Mouse (Mus musculus): ENCODE measurements around the gene Exd2. TPM values are rescaled to one million over a fixed set of nuclear protein-coding genes. Genes with fewer than 3 reads are reported as not detected.

The Exd2 gene
- polyA plus RNA-seq, 1 experiment from 2014 or later, result 30.1 TPM

GRCm38 (mm10) chr12:80545310-80545709 lies 82.4 kb downstream of the Exd2 start:
- H3K9me3 ChIP-seq (ENCODE audit: control insufficient read depth, low read length), result no peaks in the 10 kb centered on the region
- 17% methylated on average over 4 of the region's 4 CpGs for WGBS
- H3K27ac ChIP-seq (replicated peaks; ENCODE audit: low read depth, low read length), result no peak overlapping the region
- no peak for ATAC-seq (ENCODE audit: insufficient number of reproducible peaks, low FRiP score, low TSS enrichment, low read depth)
- DNase-seq (ENCODE audit: low spot score), result no peak
- no peak overlapping the region for H3K9ac ChIP-seq (ENCODE audit: low read length)
- no peak overlapping the region for H3K4me3 ChIP-seq (ENCODE audit: low read depth, low read length)
- H3K27me3 ChIP-seq (ENCODE audit: control insufficient read depth, insufficient read depth, low read length), result no peaks in the 10 kb centered on the region
- no peaks in the 10 kb centered on the region for H3K36me3 ChIP-seq (ENCODE audit: control insufficient read depth, insufficient read depth, low read length)
- H3K4me2 ChIP-seq (ENCODE audit: low read depth, severe bottlenecking), result no peak overlapping the region
- no peaks in the 10 kb centered on the region for H3K4me1 ChIP-seq (ENCODE audit: control insufficient read depth, insufficient read depth, low read length)

GRCm38 (mm10) chr12:80549646-80550045 lies 86.8 kb downstream of the Exd2 start:
- WGBS, result 81% methylated on average over 11 of the region's 11 CpGs
- Histone ChIP-seq H3K27ac (replicated peaks; ENCODE audit: low read depth, low read length) (no peak overlapping the region), H3K4me2 (ENCODE audit: low read depth, severe bottlenecking) (no peak overlapping the region), H3K9ac (ENCODE audit: low read length) (no peak overlapping the region), H3K9me3 (ENCODE audit: control insufficient read depth, low read length) (no peaks in the 10 kb centered on the region), H3K27me3 (ENCODE audit: control insufficient read depth, insufficient read depth, low read length) (no peaks in the 10 kb centered on the region), H3K4me1 (ENCODE audit: control insufficient read depth, insufficient read depth, low read length) (no peaks in the 10 kb centered on the region), H3K4me3 (ENCODE audit: low read depth, low read length) (no peak overlapping the region), H3K36me3 (ENCODE audit: control insufficient read depth, insufficient read depth, low read length) (no peaks in the 10 kb centered on the region)
- no peak for ATAC-seq (ENCODE audit: insufficient number of reproducible peaks, low FRiP score, low TSS enrichment, low read depth)
- no peak for DNase-seq (ENCODE audit: low spot score)

Other genes starting within 250 kb of the Exd2 start
- gene Actn1, start 202.7 kb upstream of the Exd2 start, polyA plus RNA-seq (2014; fragmentation: Nextera tagmentation; extraction: Ambion mirVana), result 46.0 and 49.2 TPM in 2 replicates
- gene Dcaf5, start 26.5 kb upstream of the Exd2 start, polyA plus RNA-seq (2014; fragmentation: Nextera tagmentation; extraction: Ambion mirVana), result 10.3 and 11.3 TPM in 2 replicates
- gene Galnt16, start 55.2 kb downstream of the Exd2 start, polyA plus RNA-seq (2014; fragmentation: Nextera tagmentation; extraction: Ambion mirVana), result 2.8 and 3.3 TPM in 2 replicates
- 23.8 and 27.4 TPM in 2 replicates for gene Slc39a9, start 180.8 kb downstream of the Exd2 start, polyA plus RNA-seq (2014; fragmentation: Nextera tagmentation; extraction: Ambion mirVana)
- 380 and 400 TPM in 2 replicates for gene Erh, start 181.2 kb downstream of the Exd2 start, polyA plus RNA-seq (2014; fragmentation: Nextera tagmentation; extraction: Ambion mirVana)
- gene Plekhd1, start 229.5 kb downstream of the Exd2 start, polyA plus RNA-seq (2014; fragmentation: Nextera tagmentation; extraction: Ambion mirVana), result 0.17 TPM in 1 of 2 replicates, not detected in the other